Mouse (Mus musculus) kidney, adult 2 months (tissue): ENCODE measurements at regions not wholly inside any gene's neighbourhood (a gene's known extent, or its start where the extent isn't known, plus 50 kb on each side); places are given as distances from the start of the nearest gene placed in this dataset.

Experiments used
- DNase-seq: peaks from one replicate; pipeline ENCODE4 v3.0.0; 2021
- H3K27ac ChIP-seq: fragments of 200-500 bp; 2 replicates; pipeline ENCODE4 v1.5.1; 2012; ENCODE audit warnings: low read depth, low read length, control low read depth, inconsistent platforms; ENCODE audit not compliant: insufficient read depth
- H3K27me3 ChIP-seq: fragments of 200-500 bp; replicated peaks from 2 replicates; pipeline ENCODE4 v1.6.1; 2012; ENCODE audit warnings: mild to moderate bottlenecking, moderate library complexity, low read length, inconsistent platforms; ENCODE audit not compliant: control insufficient read depth, insufficient read depth
- H3K36me3 ChIP-seq: fragments of 200-500 bp; 2 replicates; pipeline ENCODE4 v1.6.1; 2012; ENCODE audit warnings: mild to moderate bottlenecking, moderate library complexity, low read length, inconsistent platforms; ENCODE audit not compliant: control insufficient read depth, insufficient read depth
- H3K4me1 ChIP-seq: fragments of 200-500 bp; 2 replicates; pipeline ENCODE4 v1.6.1; 2011; ENCODE audit warnings: low read length; ENCODE audit not compliant: control insufficient read depth, insufficient read depth
- H3K4me3 ChIP-seq: fragments of 200-500 bp; 2 replicates; pipeline ENCODE4 v1.5.1; 2011; ENCODE audit warnings: mild to moderate bottlenecking, low read depth, low read length, control low read depth; ENCODE audit not compliant: insufficient read depth
- CTCF ChIP-seq: fragments of 200-500 bp; conservative IDR thresholded peaks from 2 replicates; pipeline ENCODE4 v1.5.1; 2011; ENCODE audit warnings: low read depth, mild to moderate bottlenecking, control low read depth, low read length, moderate library complexity, mixed read lengths; ENCODE audit not compliant: insufficient read depth, insufficient read length
- POLR2A ChIP-seq: fragments of 200-500 bp; IDR thresholded peaks from one replicate; pipeline ENCODE4 v1.6.1; 2011; ENCODE audit warnings: low read depth, low read length, control low read depth
- WGBS: fragments of 180-500 bp; shearing (Covaris S2); methylation state at CpG from one replicate; pipeline ENCODE4 v1.1.7; 2018; 5-methylcytosine and 5-hydroxymethylcytosine counted together

DNA sequence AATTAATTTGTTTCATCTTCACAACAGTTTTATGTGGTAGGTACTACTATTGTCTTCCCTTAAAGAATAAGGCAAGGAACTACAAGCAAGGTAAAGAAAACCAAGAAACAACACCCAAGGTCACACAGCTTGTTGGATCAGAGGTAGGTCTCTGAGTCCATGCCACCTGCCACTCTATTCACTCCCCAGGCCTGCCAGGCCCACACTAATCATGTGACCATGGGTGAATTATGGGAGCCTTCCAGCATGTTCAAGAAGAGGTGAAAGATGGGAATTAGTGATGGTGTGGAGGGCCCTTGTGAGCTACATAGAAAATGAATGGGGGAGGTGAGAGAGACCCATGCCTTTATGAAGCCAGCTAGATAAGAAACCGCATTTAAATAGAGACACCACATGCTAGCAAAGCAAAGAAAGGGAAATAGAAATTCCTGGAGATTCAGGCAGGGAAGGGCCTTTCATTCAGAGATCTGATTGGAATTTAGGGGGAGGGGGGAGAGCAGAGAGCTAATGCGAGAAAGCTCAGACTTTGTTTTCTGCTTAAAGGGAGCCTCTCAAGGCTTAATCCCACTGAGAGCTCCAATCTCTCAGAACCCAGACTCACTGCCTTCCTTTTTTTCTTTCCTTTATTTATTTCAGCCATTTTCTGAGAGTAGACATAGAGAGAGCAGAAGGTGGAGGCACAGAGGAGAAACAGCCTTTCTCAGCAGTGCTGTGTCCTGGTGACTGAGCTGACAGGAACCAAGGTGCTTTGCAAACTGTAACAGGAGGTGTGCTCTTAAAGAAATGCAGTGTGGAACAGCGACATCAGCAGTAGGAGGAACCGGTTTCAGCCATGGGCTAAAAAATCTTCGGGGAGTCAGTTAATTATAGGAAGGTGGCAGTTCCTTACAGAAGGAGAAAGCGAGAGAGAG, 160.0 kb downstream of the Spata19 start:
- DNase-seq = no peak
- TF ChIP-seq CTCF (no peak), POLR2A (no peak)
- 28% methylated on average over 6 of the region's 6 CpGs for WGBS
- H3K27ac ChIP-seq = no peak overlapping the region
- no peaks in the 10 kb centered on the region for H3K27me3 ChIP-seq
- H3K36me3 ChIP-seq = no peaks in the 10 kb centered on the region
- H3K4me1 ChIP-seq = no peaks in the 10 kb centered on the region
- H3K4me3 ChIP-seq = no peak overlapping the region

DNA sequence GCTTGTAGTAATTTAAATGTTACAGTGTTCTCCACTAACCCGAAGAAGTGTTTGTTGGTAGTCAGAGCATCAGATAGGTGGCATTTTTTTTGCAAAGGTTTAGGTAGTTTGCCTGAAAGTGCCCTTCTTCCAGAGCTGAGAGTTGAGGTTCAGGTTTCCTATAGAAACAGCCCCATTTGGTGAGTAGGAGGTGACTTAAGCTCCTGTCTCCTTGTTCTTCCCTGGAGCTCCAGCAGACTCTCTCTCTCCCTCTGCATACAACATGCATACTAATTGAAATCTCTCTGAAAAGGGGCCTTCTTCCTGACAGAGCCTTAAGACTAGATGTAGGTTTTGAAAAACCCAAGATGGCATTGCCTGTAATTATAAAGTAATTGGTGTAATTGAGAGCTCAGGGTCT, 161.3 kb downstream of the Spata19 start:
- H3K4me1 ChIP-seq = no peaks in the 10 kb centered on the region
- H3K27me3 ChIP-seq = no peaks in the 10 kb centered on the region
- DNase-seq = no peak
- no peak for TF ChIP-seq CTCF
- TF ChIP-seq POLR2A = no peak
- no peaks in the 10 kb centered on the region for H3K36me3 ChIP-seq
- H3K4me3 ChIP-seq = no peak overlapping the region
- H3K27ac ChIP-seq = no peak overlapping the region
- 44% methylated on average over 1 of the region's 1 CpGs for WGBS

DNA sequence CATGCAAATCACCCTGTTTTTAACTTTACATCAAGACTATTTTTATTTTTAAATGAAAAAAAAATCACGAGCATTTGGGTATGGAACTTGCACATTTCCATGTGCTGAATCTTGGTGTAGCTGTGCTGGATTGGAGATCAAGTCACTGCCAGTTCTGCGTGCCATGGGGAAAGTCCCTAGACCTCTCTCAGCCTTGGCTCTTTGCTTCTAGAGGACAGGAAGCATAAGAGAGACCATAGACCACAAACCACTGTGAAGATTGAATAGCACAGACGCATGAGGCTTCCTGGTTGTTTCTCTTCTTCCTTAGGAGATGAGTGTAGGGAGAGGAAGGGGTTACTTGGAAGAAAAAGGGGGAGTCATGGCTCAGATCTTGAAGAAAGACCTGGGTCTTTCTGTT, 161.7 kb downstream of the Spata19 start:
- Histone ChIP-seq H3K27me3 (no peaks in the 10 kb centered on the region), H3K4me3 (no peak overlapping the region), H3K4me1 (no peaks in the 10 kb centered on the region), H3K27ac (no peak overlapping the region), H3K36me3 (no peaks in the 10 kb centered on the region)
- DNase-seq = no peak
- WGBS = 76% methylated on average over 3 of the region's 3 CpGs
- no peak for TF ChIP-seq CTCF
- TF ChIP-seq POLR2A = no peak

DNA sequence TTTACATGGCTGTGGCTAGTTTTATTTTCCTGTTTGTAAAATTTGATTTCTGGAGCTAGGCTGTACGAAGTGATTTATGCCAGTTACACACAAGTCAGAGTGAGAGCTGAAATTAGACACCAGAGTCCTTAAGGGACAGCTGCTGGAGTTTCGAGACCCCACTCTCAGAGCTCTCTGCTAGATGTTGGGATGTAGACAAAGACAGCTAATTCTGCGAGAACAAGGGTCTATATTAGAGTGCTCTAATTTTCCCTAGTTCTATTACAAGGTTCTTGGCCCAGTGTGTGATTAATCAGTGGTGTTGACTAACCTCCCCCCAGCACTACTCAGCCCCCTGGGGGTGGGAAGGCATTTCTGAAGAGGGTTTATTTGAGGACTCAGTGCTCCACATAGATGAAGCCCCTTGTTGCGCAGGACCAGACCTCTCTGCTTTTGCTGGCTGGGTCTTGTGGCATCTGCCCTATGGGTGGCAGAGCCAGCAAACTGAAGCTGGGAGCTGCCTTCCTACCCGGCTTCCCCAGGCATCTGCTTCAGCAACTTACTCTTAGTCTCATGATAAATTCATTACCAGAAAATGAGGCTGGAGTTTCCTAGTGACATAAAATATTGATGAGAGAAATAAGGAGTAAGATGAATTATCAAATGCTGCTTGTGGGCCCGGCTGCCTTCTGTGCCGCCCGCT, 171.9 kb downstream of the Spata19 start:
- Histone ChIP-seq H3K4me1 (no peaks in the 10 kb centered on the region), H3K36me3 (no peaks in the 10 kb centered on the region), H3K27me3 (no peaks in the 10 kb centered on the region), H3K4me3 (no peak overlapping the region), H3K27ac (no peak overlapping the region)
- 69% methylated on average over 8 of the region's 8 CpGs for WGBS
- DNase-seq = no peak
- TF ChIP-seq CTCF (no peak), POLR2A (no peak)

DNA sequence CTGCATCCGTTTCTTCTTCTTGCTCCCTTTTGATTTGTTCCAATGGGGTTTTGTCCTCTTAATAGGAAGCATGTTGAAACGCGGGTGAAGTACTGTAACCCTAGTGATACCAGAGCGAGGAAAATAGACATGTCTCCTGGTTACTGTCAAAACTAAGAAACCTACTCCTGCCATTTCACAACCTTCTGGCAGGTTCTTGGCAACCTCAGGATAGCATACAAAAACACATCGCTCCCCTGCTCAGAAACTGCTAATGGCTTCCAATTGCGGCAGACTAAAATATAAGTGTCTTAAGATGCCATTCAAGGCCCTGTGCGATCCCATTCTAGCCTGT, 172.4 kb downstream of the Spata19 start:
- no peak for DNase-seq

DNA sequence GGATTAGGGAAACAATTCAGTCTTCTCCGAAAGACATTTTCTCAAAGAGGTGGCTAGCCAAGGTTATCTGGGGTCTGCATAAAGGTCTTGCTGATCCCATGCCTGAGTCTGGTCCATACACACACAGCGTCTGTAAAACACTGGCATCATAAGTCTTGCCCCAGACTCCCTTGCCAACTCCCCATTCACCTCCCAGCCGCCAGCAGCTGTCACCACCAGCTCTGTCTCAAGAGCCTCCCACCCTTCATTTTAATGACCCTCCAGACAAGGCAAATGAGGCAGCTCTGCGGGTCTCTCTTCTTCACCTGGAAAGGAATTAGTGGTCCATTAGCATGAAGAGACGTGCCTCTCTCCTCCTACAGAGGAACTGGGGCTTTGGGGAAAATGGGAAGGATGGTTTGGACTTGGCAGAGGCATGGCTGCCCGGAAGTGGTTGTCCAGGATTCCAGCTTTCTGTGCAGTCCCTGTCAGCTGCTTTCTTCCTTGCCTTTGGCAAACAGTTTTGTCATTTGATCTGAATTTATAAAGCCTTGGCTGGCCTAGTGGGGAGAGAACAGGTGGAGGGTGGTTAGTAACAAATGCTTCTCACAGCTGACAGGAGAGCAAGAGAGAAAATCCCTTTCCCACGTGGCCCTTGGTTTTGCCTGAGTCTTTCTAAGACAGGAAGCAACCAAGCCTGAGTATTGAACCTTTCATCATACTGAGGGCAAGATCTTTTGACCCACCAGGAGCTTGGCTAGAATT, 173.3 kb upstream of the Opcml start:
- TF ChIP-seq CTCF = no peak
- no peaks in the 10 kb centered on the region for H3K36me3 ChIP-seq
- H3K27me3 ChIP-seq = no peaks in the 10 kb centered on the region
- no peak overlapping the region for H3K27ac ChIP-seq
- DNase-seq = no peak
- no peak overlapping the region for H3K4me3 ChIP-seq
- 33% methylated on average over 7 of the region's 7 CpGs for WGBS
- H3K4me1 ChIP-seq = no peaks in the 10 kb centered on the region

More for the DNA sequence above, 172.4 kb downstream of the Spata19 start:
- no peak for TF ChIP-seq CTCF
- no peak for TF ChIP-seq POLR2A
- Histone ChIP-seq H3K36me3 (no peaks in the 10 kb centered on the region), H3K27ac (no peak overlapping the region), H3K27me3 (no peaks in the 10 kb centered on the region), H3K4me1 (no peaks in the 10 kb centered on the region), H3K4me3 (no peak overlapping the region)
- 90% methylated on average over 7 of the region's 7 CpGs for WGBS

DNA sequence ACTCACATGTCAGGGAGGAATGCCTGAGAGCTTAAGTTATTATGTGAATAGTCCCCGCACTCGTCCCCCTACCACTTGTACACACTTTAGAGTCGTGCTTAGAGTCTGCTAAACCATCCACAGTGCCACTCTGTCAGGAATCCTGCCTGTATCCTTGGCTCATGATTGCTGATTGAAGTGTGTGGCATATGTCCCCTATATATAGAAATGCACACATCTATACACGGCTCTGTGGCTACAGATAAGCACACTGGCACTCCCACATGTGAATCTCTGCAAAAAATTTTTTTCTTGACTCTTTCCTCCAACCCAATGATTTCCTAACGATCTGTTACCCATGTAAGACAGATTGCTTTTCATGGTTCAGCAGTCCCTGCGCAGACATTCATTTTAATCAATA, 155.7 kb upstream of the Opcml start:
- Histone ChIP-seq H3K36me3 (no peaks in the 10 kb centered on the region), H3K4me3 (no peak overlapping the region), H3K4me1 (no peaks in the 10 kb centered on the region), H3K27me3 (no peaks in the 10 kb centered on the region), H3K27ac (no peak overlapping the region)
- no peak for DNase-seq
- TF ChIP-seq CTCF (no peak), POLR2A (no peak)
- 54% methylated on average over 6 of the region's 6 CpGs for WGBS
